Mouse (Mus musculus) left cerebral cortex, postnatal 10 days (tissue): ENCODE measurements around the gene Drc3. TPM values are rescaled to one million over a fixed set of nuclear protein-coding genes. Genes with fewer than 3 reads are reported as not detected.
"Not testable (repeated sequence)": the region's sequence is repeated elsewhere in the genome, so short reads cannot be mapped to it uniquely, and the experiment has no call there.

ENCODE experiments used
- DNase-seq, 2 experiments: peaks; one replicate each; pipeline ENCODE4 v3.0.0; 2021 to 2022; ENCODE audit warnings: low spot score in 2 of 2, mixed read lengths in 1 of 2; ENCODE audit errors: extremely low spot score in 1 of 2
- intact Hi-C: fragments of 180-260 bp; cut with DNase I; formaldehyde crosslinking; loops from one replicate; pipeline ENCODE4 v1.15.1; 2025
- total RNA-seq, 2 experiments: library from RNA; stranded (reverse); gene quantifications; 2 replicates each; pipeline ENCODE4 v1.2.3; 2021

The Drc3 gene
- total RNA-seq, 2 experiments from 2014 or later, result 5.2 to 7.3 TPM

GRCm38 (mm10) chr11:60433501-60433900 lies 80.4 kb downstream of the Drc3 start:
- no peak for DNase-seq
- intact Hi-C loops, result no loop called here

- no peak for DNase-seq
- intact Hi-C loops, result no loop called here
These were observed 82.0 kb downstream of the Drc3 start for GRCm38 (mm10) chr11:60435133-60435532.

GRCm38 (mm10) chr11:60436618-60437017 lies 83.5 kb downstream of the Drc3 start:
- intact Hi-C loops, result no loop called here
- DNase-seq, result no peak

GRCm38 (mm10) chr11:60439621-60440020 lies 86.5 kb downstream of the Drc3 start:
- intact Hi-C loops, DNase-seq: not testable (repeated sequence)

- DNase-seq, result no peak
- intact Hi-C loops, result no loop called here
These were observed 87.0 kb downstream of the Drc3 start for GRCm38 (mm10) chr11:60440176-60440575.

GRCm38 (mm10) chr11:60442896-60443295 lies 89.8 kb downstream of the Drc3 start:
- intact Hi-C loops, result no loop called here
- DNase-seq, result no peak

Other genes with a start within 250 kb of the Drc3 start
- gene Rai1, start 248.3 kb upstream of the Drc3 start, total RNA-seq, result 10 to 100 TPM; 61.9 to 68.5 TPM
- 10 to 100 TPM; 41.5 to 43.0 TPM for gene Srebf1, start 130.7 kb upstream of the Drc3 start, total RNA-seq
- 100 to 1,000 TPM; 132 to 133 TPM for gene Tom1l2, start 424 bp upstream of the Drc3 start, total RNA-seq
- 10 to 100 TPM; 40.9 to 42.2 TPM for gene Gid4, start 63.8 kb downstream of the Drc3 start, total RNA-seq
- gene Atpaf2, start 65.1 kb downstream of the Drc3 start, total RNA-seq, result 10 to 100 TPM; 31.5 to 33.2 TPM
- 10 to 100 TPM; 69.9 to 70.2 TPM for gene Drg2, start 101.3 kb downstream of the Drc3 start, total RNA-seq
- gene Myo15, start 116.0 kb downstream of the Drc3 start, total RNA-seq, result under 1 TPM; 0.11 to 0.22 TPM
- 10 to 100 TPM; 35.8 to 35.9 TPM for gene Alkbh5, start 183.1 kb downstream of the Drc3 start, total RNA-seq